Mouse (Mus musculus) A20 (cell line): Measurements from ENCODE around the gene Myo5c.

Experiments used
- DNase-seq: peaks from one replicate; pipeline ENCODE4 v3.0.0-alpha.2; 2011; ENCODE audit warnings: low read depth, low spot score

Myo5c gene

GRCm38 (mm10) chr9:75231841-75232746 lies at the start of gene Myo5c:
Gene Myo5c (plus strand): TSS chr9:75232020.
- DNase-seq = no peak

- DNase-seq = no peak
Measured at GRCm38 (mm10) chr9:75187646-75188260, 44.1 kb upstream of the Myo5c start.

- no peak for DNase-seq
Measured at GRCm38 (mm10) chr9:75193858-75194257, 38.0 kb upstream of the Myo5c start.

- DNase-seq = peak; percentile 35
Measured at GRCm38 (mm10) chr9:75196335-75196734, 35.5 kb upstream of the Myo5c start.

GRCm38 (mm10) chr9:75197297-75197696 lies 34.5 kb upstream of the Myo5c start:
- peak; percentile 55 for DNase-seq

GRCm38 (mm10) chr9:75201506-75201905 lies 30.3 kb upstream of the Myo5c start:
- no peak for DNase-seq

GRCm38 (mm10) chr9:75202036-75202435 lies 29.8 kb upstream of the Myo5c start:
- DNase-seq = no peak

- no peak for DNase-seq
Measured at GRCm38 (mm10) chr9:75209246-75209645, 22.6 kb upstream of the Myo5c start.

GRCm38 (mm10) chr9:75210269-75210668 lies 21.6 kb upstream of the Myo5c start:
- no peak for DNase-seq

GRCm38 (mm10) chr9:75214743-75215413 lies 16.9 kb upstream of the Myo5c start:
- no peak for DNase-seq

GRCm38 (mm10) chr9:75219942-75220341 lies 11.9 kb upstream of the Myo5c start:
- DNase-seq = no peak

- no peak for DNase-seq
Measured at GRCm38 (mm10) chr9:75221420-75222287, 10.2 kb upstream of the Myo5c start.

- DNase-seq = no peak
Measured at GRCm38 (mm10) chr9:75232860-75233259, 1.0 kb downstream of the Myo5c start.

GRCm38 (mm10) chr9:75234271-75234741 lies 2.5 kb downstream of the Myo5c start:
- no peak for DNase-seq

GRCm38 (mm10) chr9:75234983-75235627 lies 3.3 kb downstream of the Myo5c start:
- DNase-seq = no peak

GRCm38 (mm10) chr9:75235696-75236095 lies 3.9 kb downstream of the Myo5c start:
- no peak for DNase-seq

GRCm38 (mm10) chr9:75236416-75237308 lies 4.8 kb downstream of the Myo5c start:
- no peak for DNase-seq

GRCm38 (mm10) chr9:75238179-75238578 lies 6.4 kb downstream of the Myo5c start:
- DNase-seq = no peak

- no peak for DNase-seq
Measured at GRCm38 (mm10) chr9:75243052-75243451, 11.2 kb downstream of the Myo5c start.
